Mouse (Mus musculus) heart, embryonic 12.5 days (tissue): Measurements from ENCODE around the gene Nynrin. TPM values are rescaled to one million over a fixed set of nuclear protein-coding genes. Genes with fewer than 3 reads are reported as not detected.

Experiments
- ATAC-seq: fragments of 200-750 bp; cut with Nextera tagmentation; 2 replicates; pipeline ENCODE4 v1.8.0; 2017; ENCODE audit warnings: moderate TSS enrichment, moderate library complexity; ENCODE audit not compliant: insufficient number of reproducible peaks, low FRiP score
- H3K27ac ChIP-seq: fragments of 300-500 bp; sonication (generic); 2 replicates; pipeline ENCODE4 v1.5.1; 2016; ENCODE audit warnings: mild to moderate bottlenecking, moderate library complexity; ENCODE audit not compliant: poor library complexity, severe bottlenecking
- H3K27me3 ChIP-seq: fragments of 300-500 bp; sonication (generic); replicated peaks from 2 replicates; pipeline ENCODE4 v1.6.1; 2016; ENCODE audit warnings: mild to moderate bottlenecking, moderate library complexity
- H3K36me3 ChIP-seq: fragments of 300-500 bp; sonication (generic); 2 replicates; pipeline ENCODE4 v1.6.1; 2016; ENCODE audit warnings: mild to moderate bottlenecking, moderate library complexity
- H3K4me1 ChIP-seq: fragments of 300-500 bp; sonication (generic); replicated peaks from 2 replicates; pipeline ENCODE4 v1.6.1; 2016; ENCODE audit warnings: mild to moderate bottlenecking
- H3K4me2 ChIP-seq: fragments of 300-500 bp; sonication (generic); 2 replicates; pipeline ENCODE4 v1.6.1; 2016; ENCODE audit warnings: mild to moderate bottlenecking, moderate library complexity
- H3K4me3 ChIP-seq: fragments of 300-500 bp; sonication (generic); 2 replicates; pipeline ENCODE4 v1.5.1; 2016; ENCODE audit warnings: mild to moderate bottlenecking
- H3K9ac ChIP-seq: fragments of 300-500 bp; sonication (generic); 2 replicates; pipeline ENCODE4 v1.6.1; 2016; ENCODE audit warnings: mild to moderate bottlenecking, moderate library complexity
- H3K9me3 ChIP-seq: fragments of 300-500 bp; sonication (generic); replicated peaks from 2 replicates; pipeline ENCODE4 v1.6.1; 2016; ENCODE audit warnings: mild to moderate bottlenecking, moderate library complexity
- WGBS: fragments of 180-500 bp; shearing (Covaris S2); methylation state at CpG from one replicate; pipeline ENCODE4 v1.1.7; 2016; 5-methylcytosine and 5-hydroxymethylcytosine counted together
- polyA plus RNA-seq: library from polyadenylated mRNA; unstranded; fragments of >200 nt; fragmentation: Nextera tagmentation; extraction: Ambion mirVana; gene quantifications from 2 replicates; pipeline ENCODE4 v1.2.1, GENCODE M21; 2016

Nynrin gene
- polyA plus RNA-seq, 1 experiment from 2014 or later: 33.3 TPM

DNA sequence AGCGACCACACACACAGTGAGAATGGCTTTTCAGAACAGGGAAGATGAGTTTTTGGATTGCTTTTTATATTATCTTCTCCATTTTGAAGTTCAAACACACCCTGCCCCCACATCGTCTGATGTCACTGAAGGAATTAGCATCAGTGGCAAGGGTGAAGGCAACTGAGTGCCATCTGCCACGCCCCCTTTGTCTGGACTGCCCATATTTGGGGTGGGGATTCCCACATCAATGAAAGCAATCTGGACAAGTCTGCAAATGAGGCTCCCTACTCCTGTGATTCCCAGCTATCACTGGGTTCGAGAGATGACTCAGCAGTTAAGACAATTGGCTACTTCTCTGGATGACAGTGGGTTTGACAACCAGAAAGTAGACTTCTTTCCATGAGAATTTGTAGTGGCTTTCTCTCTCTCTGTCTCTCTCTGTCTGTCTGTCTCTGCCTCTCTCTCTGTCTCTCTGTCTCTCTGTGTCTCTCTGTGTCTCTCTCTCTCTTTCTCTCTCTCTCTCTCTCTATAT lies 12.9 kb upstream of the Nynrin start:
- ATAC-seq: no peak
- Histone ChIP-seq H3K27ac (no peak overlapping the region), H3K4me3 (no peak overlapping the region), H3K4me1 (0 out of 2 replicates have a peak, but pooled peaks cover 2% of the 10 kb centered on the region), H3K27me3 (no peaks in the 10 kb centered on the region), H3K4me2 (no peak overlapping the region), H3K36me3 (no peaks in the 10 kb centered on the region), H3K9ac (no peak overlapping the region), H3K9me3 (no peaks in the 10 kb centered on the region)
- WGBS: 51% methylated on average over 4 of the region's 4 CpGs

DNA sequence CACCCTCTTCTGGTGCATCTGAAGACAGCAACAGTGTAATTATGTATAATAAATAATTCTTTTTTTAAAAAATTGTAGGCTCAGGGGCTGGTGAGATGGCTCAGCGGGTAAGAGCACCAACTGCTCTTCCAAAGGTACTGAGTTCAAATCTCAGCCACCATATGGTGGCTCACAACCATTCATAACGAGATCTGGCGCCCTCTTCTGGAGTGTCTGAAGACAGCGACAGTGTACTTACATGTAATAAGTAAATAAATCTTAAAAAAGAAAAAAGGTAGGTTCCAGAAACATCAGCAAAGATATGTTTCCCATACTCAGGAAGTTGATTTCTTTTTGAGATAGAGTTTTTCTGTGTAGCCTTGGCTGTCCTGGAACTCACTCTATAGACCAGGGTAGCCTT lies 11.0 kb upstream of the Nynrin start:
- no peak for ATAC-seq

GRCm38 (mm10) chr14:55845506-55846294 lies 8.1 kb upstream of the Nynrin start:
- no peak for ATAC-seq
- Histone ChIP-seq H3K4me1 (peaks cover 16% of the 10 kb centered on the region), H3K4me3 (no peak overlapping the region), H3K9ac (no peak overlapping the region), H3K9me3 (no peaks in the 10 kb centered on the region), H3K36me3 (no peaks in the 10 kb centered on the region), H3K4me2 (no peak overlapping the region), H3K27me3 (no peaks in the 10 kb centered on the region), H3K27ac (no peak overlapping the region)
- 60% methylated on average over 9 of the region's 9 CpGs for WGBS

More for the DNA sequence above, 11.0 kb upstream of the Nynrin start:
- no peak overlapping the region for H3K4me3 ChIP-seq
- WGBS: 76% methylated on average over 4 of the region's 4 CpGs
- no peaks in the 10 kb centered on the region for H3K9me3 ChIP-seq
- H3K27me3 ChIP-seq: no peaks in the 10 kb centered on the region
- H3K36me3 ChIP-seq: no peaks in the 10 kb centered on the region
- H3K9ac ChIP-seq: no peak overlapping the region
- H3K4me2 ChIP-seq: no peak overlapping the region
- H3K27ac ChIP-seq: no peak overlapping the region
- H3K4me1 ChIP-seq: peaks cover 12% of the 10 kb centered on the region

DNA sequence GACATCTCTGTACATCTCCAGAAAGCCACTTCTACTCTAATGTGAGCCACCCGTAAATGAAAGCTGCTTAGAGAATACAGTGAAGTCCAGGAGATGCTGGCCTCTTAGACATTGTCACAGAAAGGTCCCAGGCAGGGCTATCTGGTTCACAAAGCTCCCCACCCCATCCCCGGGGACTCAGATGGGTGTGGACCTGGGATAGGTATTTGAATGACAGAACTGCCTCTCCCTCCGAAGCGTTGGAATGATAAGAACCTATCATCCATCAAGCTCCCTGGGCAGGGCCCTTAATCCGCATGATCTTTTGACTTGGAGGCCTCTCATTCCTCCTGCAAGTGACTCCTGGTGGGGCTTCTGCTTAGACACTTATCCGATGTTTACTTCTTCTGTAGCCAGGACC lies 2.9 kb upstream of the Nynrin start:
- H3K36me3 ChIP-seq: no peaks in the 10 kb centered on the region
- H3K27me3 ChIP-seq: no peaks in the 10 kb centered on the region
- H3K4me3 ChIP-seq: no peak overlapping the region
- ATAC-seq: no peak
- H3K27ac ChIP-seq: no peak overlapping the region
- H3K4me2 ChIP-seq: no peak overlapping the region
- no peak overlapping the region for H3K9ac ChIP-seq
- peaks cover 39% of the 10 kb centered on the region for H3K4me1 ChIP-seq
- WGBS: 36% methylated on average over 6 of the region's 6 CpGs
- H3K9me3 ChIP-seq: no peaks in the 10 kb centered on the region

DNA sequence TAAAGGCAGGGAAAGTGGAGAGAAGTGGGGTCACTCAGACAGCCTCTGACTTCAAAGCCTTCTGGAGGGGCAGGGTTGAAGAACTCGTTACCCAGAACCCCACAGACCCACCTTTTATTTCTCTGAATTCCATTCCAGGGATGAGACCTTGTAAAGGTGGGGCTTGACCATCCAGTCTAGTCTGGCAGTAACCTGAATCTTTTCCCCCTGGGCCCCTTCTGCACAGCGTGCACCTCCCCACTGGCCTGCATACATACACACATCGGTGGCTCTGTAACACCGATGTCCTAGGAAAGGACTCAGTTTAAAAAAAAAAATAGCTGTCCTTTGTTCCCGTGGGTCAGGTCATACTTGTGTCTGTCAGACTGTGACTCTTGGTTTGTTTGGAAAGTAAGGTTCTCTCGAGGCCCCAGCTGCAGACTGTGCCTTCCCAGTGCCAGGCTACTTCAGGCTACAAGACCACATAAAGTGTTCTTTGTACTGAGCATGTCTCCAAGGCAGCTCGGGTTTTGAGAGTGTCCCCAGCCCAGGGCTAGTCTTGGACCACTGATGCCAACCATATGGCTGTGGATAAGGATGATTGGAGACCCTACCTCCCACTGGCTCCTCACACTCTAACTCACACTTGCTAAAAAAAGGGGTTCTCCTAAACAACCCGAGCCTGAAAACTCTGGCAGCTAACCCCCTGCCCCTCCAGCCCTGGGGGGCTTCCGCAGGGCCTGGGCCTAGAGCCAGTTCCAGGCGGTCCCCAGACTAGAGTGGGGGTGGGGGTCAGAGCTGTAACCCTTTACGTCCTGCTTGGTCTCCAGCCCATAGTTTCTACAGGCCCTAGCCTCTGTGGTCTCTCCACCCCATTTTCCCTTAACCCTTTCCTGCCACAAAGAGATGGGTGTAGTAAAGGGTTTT lies 911 bp upstream of the Nynrin start:
- 8% methylated on average over 11 of the region's 11 CpGs for WGBS
- Histone ChIP-seq H3K36me3 (peaks cover 7% of the 10 kb centered on the region; the same call in 1 of the 2 replicates), H3K9me3 (no peaks in the 10 kb centered on the region), H3K27ac (peak overlapping the region; percentile 98), H3K9ac (peak overlapping the region; percentile 83), H3K4me1 (peaks cover 49% of the 10 kb centered on the region), H3K27me3 (no peaks in the 10 kb centered on the region), H3K4me2 (peak overlapping the region; percentile 83), H3K4me3 (peak overlapping the region; percentile 64)
- peak; percentile 73 for ATAC-seq

DNA sequence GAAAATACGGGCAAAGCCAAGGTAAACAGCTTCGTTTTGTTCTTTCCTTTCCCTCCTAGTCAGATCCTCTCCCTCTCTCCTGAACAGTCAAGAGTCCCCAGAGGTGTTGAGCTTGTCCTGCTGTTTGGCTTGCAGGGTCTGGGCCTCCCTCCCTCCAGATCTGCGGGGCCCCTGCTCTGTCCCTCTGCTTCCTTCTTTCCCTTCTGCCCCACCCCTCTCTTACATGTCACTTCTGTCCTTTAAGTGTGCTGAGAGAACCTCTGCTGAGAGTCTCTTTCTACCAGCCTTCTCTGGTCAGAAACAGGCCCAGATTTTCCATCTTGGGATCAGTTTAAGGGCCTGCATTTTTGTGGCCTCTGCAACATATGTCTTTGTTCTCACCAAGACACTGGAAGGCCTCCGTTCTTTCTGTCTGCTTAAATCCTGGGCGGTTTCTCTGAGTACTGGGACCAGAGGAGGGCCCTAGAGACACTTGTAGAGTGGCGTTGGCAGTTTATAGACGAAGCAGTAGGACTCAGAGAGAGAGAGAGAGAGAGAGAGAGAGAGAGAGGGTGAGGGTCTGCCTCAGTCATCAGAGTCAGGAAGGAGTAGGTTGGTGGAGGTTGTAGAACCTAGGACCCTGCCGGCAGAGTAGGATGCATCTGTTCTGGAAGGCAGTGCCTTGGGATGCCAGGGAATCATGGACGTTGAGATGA lies 743 bp downstream of the Nynrin start:
- Histone ChIP-seq H3K4me2 (peak overlapping the region; percentile 83), H3K9me3 (no peaks in the 10 kb centered on the region), H3K4me3 (peak overlapping the region; percentile 64), H3K36me3 (peaks cover 15% of the 10 kb centered on the region; the same call in 1 of the 2 replicates), H3K9ac (peak overlapping the region; percentile 83), H3K27ac (peak overlapping the region; percentile 98), H3K4me1 (peaks cover 64% of the 10 kb centered on the region), H3K27me3 (no peaks in the 10 kb centered on the region)
- ATAC-seq: no peak
- under 1% methylated on average over 9 of the region's 9 CpGs for WGBS

DNA sequence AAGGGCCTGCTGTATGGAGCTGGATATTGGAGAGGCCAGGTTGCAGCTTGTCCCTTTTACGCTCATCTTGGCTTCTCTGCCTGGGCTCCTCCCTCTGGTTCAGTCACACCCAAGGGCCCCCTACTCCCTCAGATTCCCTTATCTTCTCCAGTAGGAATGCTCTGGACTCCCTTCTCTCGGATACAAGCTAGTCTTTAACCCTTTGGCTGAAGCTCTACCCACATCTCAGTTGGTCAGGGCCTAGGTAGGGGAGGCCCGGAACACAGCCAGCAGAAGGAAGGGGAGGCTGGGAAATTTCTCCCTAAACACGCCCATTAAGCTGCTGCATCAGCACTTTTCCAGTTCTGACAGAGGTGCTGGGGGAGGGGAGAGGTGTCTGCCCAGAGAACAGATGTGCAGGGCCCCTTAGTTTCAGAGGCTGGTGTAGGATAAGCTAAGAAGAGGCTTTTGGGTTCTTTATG lies 1.3 kb downstream of the Nynrin start:
- peak overlapping the region; percentile 98 for H3K27ac ChIP-seq
- ATAC-seq: peak; percentile 19; the same call in 1 of the 2 replicates
- no peaks in the 10 kb centered on the region for H3K27me3 ChIP-seq
- WGBS: under 1% methylated on average over 4 of the region's 4 CpGs
- H3K9ac ChIP-seq: peak overlapping the region; percentile 83
- peaks cover 17% of the 10 kb centered on the region; the same call in 1 of the 2 replicates for H3K36me3 ChIP-seq
- H3K4me3 ChIP-seq: peak overlapping the region; percentile 64
- H3K4me2 ChIP-seq: peak overlapping the region; percentile 83
- H3K4me1 ChIP-seq: peaks cover 65% of the 10 kb centered on the region
- H3K9me3 ChIP-seq: no peaks in the 10 kb centered on the region

GRCm38 (mm10) chr14:55857588-55857987 lies 3.8 kb downstream of the Nynrin start:
- no peaks in the 10 kb centered on the region for H3K27me3 ChIP-seq
- no peaks in the 10 kb centered on the region for H3K9me3 ChIP-seq
- peak overlapping the region; percentile 17 for H3K4me3 ChIP-seq
- H3K9ac ChIP-seq: 0 out of 2 replicates have a peak overlapping the region, but pooled peaks have one; percentile 39
- H3K4me2 ChIP-seq: peak overlapping the region; percentile 83
- ATAC-seq: no peak
- peak overlapping the region; percentile 37; the same call in 1 of the 2 replicates for H3K27ac ChIP-seq
- H3K36me3 ChIP-seq: peaks cover 17% of the 10 kb centered on the region; the same call in 1 of the 2 replicates
- peaks cover 72% of the 10 kb centered on the region for H3K4me1 ChIP-seq
- 38% methylated on average over 4 of the region's 4 CpGs for whole genome bisulfite sequencing

DNA sequence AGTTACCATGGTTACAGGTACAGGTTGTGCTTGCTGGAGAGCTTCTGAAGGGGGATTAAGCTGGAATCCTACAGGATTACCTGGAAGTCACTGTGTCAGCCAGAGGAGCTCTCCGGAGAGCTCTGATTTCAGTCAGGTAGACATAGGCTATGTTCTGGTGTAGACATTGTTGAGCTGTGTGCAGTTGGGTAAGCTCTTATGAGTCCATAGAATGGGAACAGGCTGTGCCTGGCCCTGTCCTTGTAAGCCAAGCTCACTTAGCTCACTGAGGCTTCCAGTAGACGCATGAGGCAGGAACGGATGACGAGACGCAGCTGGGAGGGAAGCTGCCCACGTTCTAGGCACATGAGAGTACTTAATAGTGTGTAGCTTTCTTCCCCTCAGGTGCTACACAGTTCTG lies 8.4 kb downstream of the Nynrin start:
- no peak overlapping the region for H3K4me3 ChIP-seq
- H3K9ac ChIP-seq: no peak overlapping the region
- H3K36me3 ChIP-seq: peaks cover 57% of the 10 kb centered on the region

GRCm38 (mm10) chr14:55862970-55863369 lies 9.2 kb downstream of the Nynrin start:
- no peaks in the 10 kb centered on the region for H3K27me3 ChIP-seq
- peaks cover 50% of the 10 kb centered on the region for H3K4me1 ChIP-seq
- no peak overlapping the region for H3K9ac ChIP-seq
- peaks cover 59% of the 10 kb centered on the region for H3K36me3 ChIP-seq
- no peak overlapping the region for H3K27ac ChIP-seq
- H3K9me3 ChIP-seq: no peaks in the 10 kb centered on the region
- ATAC-seq: no peak
- H3K4me2 ChIP-seq: no peak overlapping the region
- 88% methylated on average over 10 of the region's 10 CpGs for WGBS
- no peak overlapping the region for H3K4me3 ChIP-seq

More for the DNA sequence above, 8.4 kb downstream of the Nynrin start:
- no peak overlapping the region for H3K27ac ChIP-seq
- 63% methylated on average over 6 of the region's 6 CpGs for WGBS
- H3K4me2 ChIP-seq: no peak overlapping the region
- no peak for ATAC-seq
- H3K9me3 ChIP-seq: no peaks in the 10 kb centered on the region
- H3K4me1 ChIP-seq: peaks cover 58% of the 10 kb centered on the region
- H3K27me3 ChIP-seq: no peaks in the 10 kb centered on the region
